Mouse (Mus musculus) cerebellum, adult 2 months (tissue): Measurements from ENCODE around the gene Dcst2.

ENCODE experiments used
- CTCF ChIP-seq: fragments of 200-500 bp; IDR thresholded peaks from 2 replicates; pipeline ENCODE4 v1.5.1; 2011; ENCODE audit warnings: low read depth, mild to moderate bottlenecking, control low read depth, low read length, moderate library complexity, borderline replicate concordance; ENCODE audit not compliant: insufficient read depth
- POLR2A ChIP-seq: fragments of 200-500 bp; IDR thresholded peaks from 2 replicates; pipeline ENCODE4 v1.6.1; 2011; ENCODE audit warnings: low read length, control low read depth, borderline replicate concordance; ENCODE audit not compliant: insufficient read depth

DNA sequence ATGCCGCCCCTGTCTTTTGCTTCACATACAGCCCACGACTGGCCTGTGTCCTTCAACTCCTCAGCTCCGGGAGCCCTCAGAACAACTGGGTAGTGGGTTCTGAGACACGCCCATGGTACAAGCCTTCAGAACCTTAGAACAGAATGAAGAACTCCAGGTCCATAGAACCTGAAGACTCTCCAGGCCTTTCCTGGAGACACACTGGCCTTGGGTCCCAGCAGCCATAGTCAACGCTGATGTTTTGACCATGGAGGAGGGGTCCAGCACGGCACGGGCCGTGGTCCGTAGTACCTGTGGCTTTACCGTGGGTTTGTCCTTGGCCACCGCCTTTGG is 3.3 kb downstream of the Dcst2 start, which contains the start of gene Dcst1:
- TF ChIP-seq CTCF (no peak), POLR2A (no peak)
